Mouse (Mus musculus): ENCODE results near the gene Auts2. TPM values are rescaled to one million over a fixed set of nuclear protein-coding genes. Genes with fewer than 3 reads are reported as not detected.

The Auts2 gene
- polyA plus RNA-seq, 1 experiment from 2014 or later: 70.3 TPM

- DNase-seq (ENCODE audit: low spot score) (no peak), ATAC-seq (ENCODE audit: low FRiP score) (no peak)
- no peaks in the 10 kb centered on the region; the same call in 1 of the 2 replicates for H3K4me1 ChIP-seq (replicated peaks; ENCODE audit: control insufficient read depth, insufficient read depth, low read length)
- H3K9ac ChIP-seq (ENCODE audit: low read depth, low read length): no peak overlapping the region
- no peaks in the 10 kb centered on the region for H3K36me3 ChIP-seq (ENCODE audit: control insufficient read depth, insufficient read depth, low read length)
- H3K9me3 ChIP-seq (ENCODE audit: control insufficient read depth, low read length): no peaks in the 10 kb centered on the region
- 26% methylated on average over 9 of the region's 9 CpGs for WGBS
- no peak overlapping the region for H3K27ac ChIP-seq (ENCODE audit: low read depth, low read length)
- H3K27me3 ChIP-seq (ENCODE audit: control insufficient read depth, insufficient read depth, low read length): no peaks in the 10 kb centered on the region
- H3K4me3 ChIP-seq (ENCODE audit: low read depth, low read length): no peak overlapping the region
- H3K4me2 ChIP-seq (replicated peaks; ENCODE audit: low read depth, low read length): no peak overlapping the region
Measured at GRCm38 (mm10) chr5:132509464-132509885, 33.7 kb downstream of the Auts2 start.

- Histone ChIP-seq H3K27me3 (ENCODE audit: control insufficient read depth, insufficient read depth, low read length) (no peaks in the 10 kb centered on the region), H3K4me1 (replicated peaks; ENCODE audit: control insufficient read depth, insufficient read depth, low read length) (peaks cover 6% of the 10 kb centered on the region), H3K4me3 (ENCODE audit: low read depth, low read length) (no peak overlapping the region), H3K27ac (ENCODE audit: low read depth, low read length) (no peak overlapping the region), H3K9ac (ENCODE audit: low read depth, low read length) (no peak overlapping the region), H3K9me3 (ENCODE audit: control insufficient read depth, low read length) (no peaks in the 10 kb centered on the region; the same call in 1 of the 2 replicates), H3K36me3 (ENCODE audit: control insufficient read depth, insufficient read depth, low read length) (no peaks in the 10 kb centered on the region), H3K4me2 (replicated peaks; ENCODE audit: low read depth, low read length) (no peak overlapping the region)
- DNase-seq (ENCODE audit: low spot score): no peak
- ATAC-seq (ENCODE audit: low FRiP score): no peak
- 94% methylated on average over 1 of the region's 1 CpGs for WGBS
Measured at GRCm38 (mm10) chr5:132504893-132505292, 38.3 kb downstream of the Auts2 start.

GRCm38 (mm10) chr5:132503431-132503830, 39.7 kb downstream of the Auts2 start:
- Histone ChIP-seq H3K36me3 (ENCODE audit: control insufficient read depth, insufficient read depth, low read length) (no peaks in the 10 kb centered on the region), H3K27ac (ENCODE audit: low read depth, low read length) (no peak overlapping the region), H3K9ac (ENCODE audit: low read depth, low read length) (no peak overlapping the region), H3K4me2 (replicated peaks; ENCODE audit: low read depth, low read length) (no peak overlapping the region), H3K4me3 (ENCODE audit: low read depth, low read length) (no peak overlapping the region), H3K9me3 (ENCODE audit: control insufficient read depth, low read length) (no peaks in the 10 kb centered on the region; the same call in 1 of the 2 replicates), H3K27me3 (ENCODE audit: control insufficient read depth, insufficient read depth, low read length) (no peaks in the 10 kb centered on the region), H3K4me1 (replicated peaks; ENCODE audit: control insufficient read depth, insufficient read depth, low read length) (peaks cover 6% of the 10 kb centered on the region)
- DNase-seq (ENCODE audit: low spot score) (no peak), ATAC-seq (ENCODE audit: low FRiP score) (no peak)
- 92% methylated on average over 2 of the region's 2 CpGs for WGBS

- no peaks in the 10 kb centered on the region for H3K27me3 ChIP-seq (ENCODE audit: control insufficient read depth, insufficient read depth, low read length)
- DNase-seq (ENCODE audit: low spot score) (no peak), ATAC-seq (ENCODE audit: low FRiP score) (no peak)
- H3K36me3 ChIP-seq (ENCODE audit: control insufficient read depth, insufficient read depth, low read length): no peaks in the 10 kb centered on the region
- 19% methylated on average over 5 of the region's 5 CpGs for WGBS
- no peak overlapping the region for H3K4me2 ChIP-seq (replicated peaks; ENCODE audit: low read depth, low read length)
- no peaks in the 10 kb centered on the region; the same call in 1 of the 2 replicates for H3K9me3 ChIP-seq (ENCODE audit: control insufficient read depth, low read length)
- no peak overlapping the region for H3K9ac ChIP-seq (ENCODE audit: low read depth, low read length)
- peaks cover 6% of the 10 kb centered on the region for H3K4me1 ChIP-seq (replicated peaks; ENCODE audit: control insufficient read depth, insufficient read depth, low read length)
- H3K4me3 ChIP-seq (ENCODE audit: low read depth, low read length): no peak overlapping the region
- H3K27ac ChIP-seq (ENCODE audit: low read depth, low read length): no peak overlapping the region
Measured at GRCm38 (mm10) chr5:132502036-132502435, 41.1 kb downstream of the Auts2 start.

- H3K27ac ChIP-seq (ENCODE audit: low read depth, low read length): no peak overlapping the region
- no peaks in the 10 kb centered on the region for H3K27me3 ChIP-seq (ENCODE audit: control insufficient read depth, insufficient read depth, low read length)
- H3K9ac ChIP-seq (ENCODE audit: low read depth, low read length): no peak overlapping the region
- no peak overlapping the region for H3K4me2 ChIP-seq (replicated peaks; ENCODE audit: low read depth, low read length)
- no peaks in the 10 kb centered on the region for H3K36me3 ChIP-seq (ENCODE audit: control insufficient read depth, insufficient read depth, low read length)
- WGBS: 0% methylated on average over 3 of the region's 3 CpGs
- ATAC-seq (ENCODE audit: low FRiP score) (no peak), DNase-seq (ENCODE audit: low spot score) (peak; percentile 41)
- H3K4me1 ChIP-seq (replicated peaks; ENCODE audit: control insufficient read depth, insufficient read depth, low read length): peaks cover 6% of the 10 kb centered on the region
- H3K4me3 ChIP-seq (ENCODE audit: low read depth, low read length): no peak overlapping the region
- H3K9me3 ChIP-seq (ENCODE audit: control insufficient read depth, low read length): no peaks in the 10 kb centered on the region; the same call in 1 of the 2 replicates
Measured at GRCm38 (mm10) chr5:132500817-132501231, 42.3 kb downstream of the Auts2 start.

- peaks cover 6% of the 10 kb centered on the region for H3K4me1 ChIP-seq (replicated peaks; ENCODE audit: control insufficient read depth, insufficient read depth, low read length)
- no peak for DNase-seq (ENCODE audit: low spot score)
- ATAC-seq (ENCODE audit: low FRiP score): no peak
- no peaks in the 10 kb centered on the region for H3K36me3 ChIP-seq (ENCODE audit: control insufficient read depth, insufficient read depth, low read length)
- WGBS: 64% methylated on average over 2 of the region's 2 CpGs
- H3K4me3 ChIP-seq (ENCODE audit: low read depth, low read length): no peak overlapping the region
- H3K27ac ChIP-seq (ENCODE audit: low read depth, low read length): no peak overlapping the region
- no peak overlapping the region for H3K9ac ChIP-seq (ENCODE audit: low read depth, low read length)
- H3K9me3 ChIP-seq (ENCODE audit: control insufficient read depth, low read length): no peaks in the 10 kb centered on the region; the same call in 1 of the 2 replicates
- no peak overlapping the region for H3K4me2 ChIP-seq (replicated peaks; ENCODE audit: low read depth, low read length)
- no peaks in the 10 kb centered on the region for H3K27me3 ChIP-seq (ENCODE audit: control insufficient read depth, insufficient read depth, low read length)
Measured at GRCm38 (mm10) chr5:132498896-132499295, 44.2 kb downstream of the Auts2 start.

- Histone ChIP-seq H3K36me3 (ENCODE audit: control insufficient read depth, insufficient read depth, low read length) (no peaks in the 10 kb centered on the region), H3K27me3 (ENCODE audit: control insufficient read depth, insufficient read depth, low read length) (no peaks in the 10 kb centered on the region), H3K4me2 (replicated peaks; ENCODE audit: low read depth, low read length) (no peak overlapping the region), H3K27ac (ENCODE audit: low read depth, low read length) (no peak overlapping the region), H3K4me1 (replicated peaks; ENCODE audit: control insufficient read depth, insufficient read depth, low read length) (peaks cover 6% of the 10 kb centered on the region), H3K9ac (ENCODE audit: low read depth, low read length) (no peak overlapping the region), H3K4me3 (ENCODE audit: low read depth, low read length) (no peak overlapping the region), H3K9me3 (ENCODE audit: control insufficient read depth, low read length) (no peaks in the 10 kb centered on the region)
- no peak for ATAC-seq (ENCODE audit: low FRiP score)
- WGBS: 88% methylated on average over 5 of the region's 5 CpGs
- DNase-seq (ENCODE audit: low spot score): no peak
Measured at GRCm38 (mm10) chr5:132498045-132498444, 45.1 kb downstream of the Auts2 start.

- Histone ChIP-seq H3K9ac (ENCODE audit: low read depth, low read length) (no peak overlapping the region), H3K4me2 (replicated peaks; ENCODE audit: low read depth, low read length) (no peak overlapping the region), H3K27me3 (ENCODE audit: control insufficient read depth, insufficient read depth, low read length) (no peaks in the 10 kb centered on the region), H3K36me3 (ENCODE audit: control insufficient read depth, insufficient read depth, low read length) (no peaks in the 10 kb centered on the region), H3K9me3 (ENCODE audit: control insufficient read depth, low read length) (no peaks in the 10 kb centered on the region), H3K4me1 (replicated peaks; ENCODE audit: control insufficient read depth, insufficient read depth, low read length) (no peaks in the 10 kb centered on the region; the same call in none of the 2 replicates), H3K27ac (ENCODE audit: low read depth, low read length) (no peak overlapping the region), H3K4me3 (ENCODE audit: low read depth, low read length) (no peak overlapping the region)
- 78% methylated on average over 1 of the region's 1 CpGs for WGBS
- ATAC-seq (ENCODE audit: low FRiP score) (no peak), DNase-seq (ENCODE audit: low spot score) (no peak)
Measured at GRCm38 (mm10) chr5:132492793-132493192, 50.4 kb downstream of the Auts2 start.

GRCm38 (mm10) chr5:132492040-132492439, 51.1 kb downstream of the Auts2 start:
- no peaks in the 10 kb centered on the region for H3K9me3 ChIP-seq (ENCODE audit: control insufficient read depth, low read length)
- H3K36me3 ChIP-seq (ENCODE audit: control insufficient read depth, insufficient read depth, low read length): no peaks in the 10 kb centered on the region
- H3K27me3 ChIP-seq (ENCODE audit: control insufficient read depth, insufficient read depth, low read length): no peaks in the 10 kb centered on the region
- H3K4me1 ChIP-seq (replicated peaks; ENCODE audit: control insufficient read depth, insufficient read depth, low read length): no peaks in the 10 kb centered on the region; the same call in none of the 2 replicates
- ATAC-seq (ENCODE audit: low FRiP score): no peak
- no peak for DNase-seq (ENCODE audit: low spot score)
- H3K27ac ChIP-seq (ENCODE audit: low read depth, low read length): no peak overlapping the region
- H3K9ac ChIP-seq (ENCODE audit: low read depth, low read length): no peak overlapping the region
- no peak overlapping the region for H3K4me3 ChIP-seq (ENCODE audit: low read depth, low read length)
- H3K4me2 ChIP-seq (replicated peaks; ENCODE audit: low read depth, low read length): no peak overlapping the region

All from hindbrain, embryonic 11.5 days (tissue).